Mouse (Mus musculus): ENCODE results near the gene Stard8. TPM values are rescaled to one million over a fixed set of nuclear protein-coding genes. Genes with fewer than 3 reads are reported as not detected.
"Not testable (repeated sequence)": the region's sequence is repeated elsewhere in the genome, so short reads cannot be mapped to it uniquely, and the experiment has no call there.

Stard8 gene
- polyA plus RNA-seq, 1 experiment from 2014 or later: 11.6 TPM

GRCm38 (mm10) chrX:99071188-99071587 is 68.1 kb downstream of the Stard8 start:
- H3K36me3 ChIP-seq (ENCODE audit: control insufficient read depth, insufficient read depth, low read length): no peaks in the 10 kb centered on the region
- no peaks in the 10 kb centered on the region for H3K4me1 ChIP-seq (ENCODE audit: control insufficient read depth, insufficient read depth, low read length)
- no peak overlapping the region for H3K4me2 ChIP-seq (ENCODE audit: low read depth)
- no peaks in the 10 kb centered on the region for H3K9me3 ChIP-seq (ENCODE audit: control insufficient read depth, low read length)
- H3K4me3 ChIP-seq (ENCODE audit: low read depth, low read length): no peak overlapping the region
- no peak overlapping the region for H3K9ac ChIP-seq (ENCODE audit: low read length)
- 94% methylated on average over 7 of the region's 7 CpGs for WGBS
- H3K27ac ChIP-seq (ENCODE audit: low read depth, low read length): no peak overlapping the region
- H3K27me3 ChIP-seq (ENCODE audit: control insufficient read depth, insufficient read depth, low read length): no peaks in the 10 kb centered on the region
- DNase-seq (ENCODE audit: low spot score): no peak
- ATAC-seq (ENCODE audit: insufficient read depth, low FRiP score, low TSS enrichment): no peak

- Histone ChIP-seq H3K27ac (ENCODE audit: low read depth, low read length) (no peak overlapping the region), H3K36me3 (ENCODE audit: control insufficient read depth, insufficient read depth, low read length) (no peaks in the 10 kb centered on the region), H3K4me3 (ENCODE audit: low read depth, low read length) (no peak overlapping the region), H3K27me3 (ENCODE audit: control insufficient read depth, insufficient read depth, low read length) (no peaks in the 10 kb centered on the region), H3K9ac (ENCODE audit: low read length) (no peak overlapping the region), H3K4me1 (ENCODE audit: control insufficient read depth, insufficient read depth, low read length) (no peaks in the 10 kb centered on the region), H3K4me2 (ENCODE audit: low read depth) (no peak overlapping the region), H3K9me3 (ENCODE audit: control insufficient read depth, low read length) (no peaks in the 10 kb centered on the region)
- 96% methylated on average over 13 of the region's 13 CpGs for WGBS
- DNase-seq (ENCODE audit: low spot score): no peak
- no peak for ATAC-seq (ENCODE audit: insufficient read depth, low FRiP score, low TSS enrichment)
Measured at GRCm38 (mm10) chrX:99072596-99072995, 69.5 kb downstream of the Stard8 start.

DNA sequence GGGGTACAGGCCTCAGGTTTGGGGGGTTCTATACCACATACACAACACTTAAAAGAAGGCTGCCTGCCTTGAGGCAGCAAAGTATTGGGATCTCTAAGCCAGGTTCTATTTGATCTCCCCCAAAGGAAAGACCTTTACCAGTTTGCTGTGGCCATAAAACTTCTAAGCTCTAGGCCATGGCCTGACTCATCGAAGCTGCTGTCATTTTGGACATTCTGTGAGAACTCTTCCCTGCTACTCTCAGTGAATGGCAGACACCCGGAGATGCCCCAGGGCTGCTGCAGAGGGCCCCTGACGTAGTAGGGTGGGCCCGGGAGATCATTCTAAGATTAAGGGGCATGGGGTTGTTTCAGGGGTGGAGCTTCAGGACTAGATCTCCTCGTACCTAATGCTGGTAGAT is 72.1 kb downstream of the Stard8 start:
- Histone ChIP-seq H3K4me2 (ENCODE audit: low read depth) (no peak overlapping the region), H3K27ac (ENCODE audit: low read depth, low read length) (no peak overlapping the region), H3K9me3 (ENCODE audit: control insufficient read depth, low read length) (no peaks in the 10 kb centered on the region), H3K36me3 (ENCODE audit: control insufficient read depth, insufficient read depth, low read length) (no peaks in the 10 kb centered on the region), H3K4me1 (ENCODE audit: control insufficient read depth, insufficient read depth, low read length) (no peaks in the 10 kb centered on the region), H3K27me3 (ENCODE audit: control insufficient read depth, insufficient read depth, low read length) (no peaks in the 10 kb centered on the region), H3K9ac (ENCODE audit: low read length) (no peak overlapping the region), H3K4me3 (ENCODE audit: low read depth, low read length) (no peak overlapping the region)
- no peak for DNase-seq (ENCODE audit: low spot score)
- WGBS: 84% methylated on average over 5 of the region's 5 CpGs
- ATAC-seq (ENCODE audit: insufficient read depth, low FRiP score, low TSS enrichment): no peak

DNA sequence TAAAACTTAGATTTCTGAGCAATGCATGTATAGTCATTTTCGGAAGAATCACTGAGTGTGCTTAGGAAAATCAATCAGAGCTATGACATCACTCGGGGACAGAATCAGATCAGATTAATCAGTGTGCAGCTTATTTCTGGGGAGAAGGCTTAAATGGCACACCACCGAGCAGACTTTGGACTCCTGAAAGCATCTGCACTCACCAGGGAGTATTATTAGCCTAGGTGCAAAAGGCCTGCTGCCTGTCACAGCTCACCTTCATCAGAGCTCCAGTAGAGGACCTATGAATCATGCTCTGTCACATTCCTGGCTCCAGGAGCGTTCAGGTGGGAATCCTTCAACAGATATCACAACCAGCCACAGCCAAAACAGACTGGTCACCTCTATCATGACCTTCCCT is 73.4 kb downstream of the Stard8 start:
- WGBS: 77% methylated on average over 4 of the region's 4 CpGs

DNA sequence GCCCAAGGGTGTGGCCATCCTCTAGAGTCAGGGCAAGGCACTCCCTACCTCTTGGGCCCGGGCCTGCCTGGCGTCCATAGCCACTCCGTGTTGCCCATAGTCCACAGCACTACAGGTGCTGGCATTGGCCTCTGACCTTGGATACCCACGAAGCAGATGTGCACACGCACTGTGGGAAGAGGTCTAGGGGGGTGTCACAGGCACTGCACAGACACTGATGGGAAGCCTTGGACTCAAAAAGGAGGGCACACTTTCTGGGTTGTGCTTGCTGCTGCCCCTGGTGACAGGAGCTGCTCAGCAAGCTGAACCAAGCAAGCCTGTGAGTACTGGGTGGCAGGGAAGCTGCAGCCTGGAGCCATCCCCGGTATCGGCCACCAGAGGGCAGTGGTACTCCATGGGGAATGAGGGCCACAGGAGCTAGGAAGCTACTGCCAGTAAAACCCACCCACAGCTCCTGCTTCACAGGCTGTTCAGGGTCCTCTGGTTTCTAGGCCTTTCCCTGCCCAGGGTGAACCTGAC is 75.4 kb downstream of the Stard8 start:
- not testable (repeated sequence) for H3K9ac ChIP-seq (ENCODE audit: low read length); H3K9me3 ChIP-seq (ENCODE audit: control insufficient read depth, low read length); DNase-seq (ENCODE audit: low spot score); H3K4me1 ChIP-seq (ENCODE audit: control insufficient read depth, insufficient read depth, low read length); H3K27ac ChIP-seq (ENCODE audit: low read depth, low read length); H3K36me3 ChIP-seq (ENCODE audit: control insufficient read depth, insufficient read depth, low read length); H3K4me2 ChIP-seq (ENCODE audit: low read depth); H3K4me3 ChIP-seq (ENCODE audit: low read depth, low read length); H3K27me3 ChIP-seq (ENCODE audit: control insufficient read depth, insufficient read depth, low read length)
- peak; percentile 53; the same call in 1 of the 2 replicates for ATAC-seq (ENCODE audit: insufficient read depth, low FRiP score, low TSS enrichment)
- WGBS: 74% methylated on average over 3 of the region's 7 CpGs

More for the DNA sequence above, 73.4 kb downstream of the Stard8 start:
- no peaks in the 10 kb centered on the region for H3K4me1 ChIP-seq (ENCODE audit: control insufficient read depth, insufficient read depth, low read length)
- no peak overlapping the region for H3K4me2 ChIP-seq (ENCODE audit: low read depth)
- no peak overlapping the region for H3K9ac ChIP-seq (ENCODE audit: low read length)
- no peaks in the 10 kb centered on the region for H3K36me3 ChIP-seq (ENCODE audit: control insufficient read depth, insufficient read depth, low read length)
- no peaks in the 10 kb centered on the region for H3K9me3 ChIP-seq (ENCODE audit: control insufficient read depth, low read length)
- DNase-seq (ENCODE audit: low spot score): no peak
- ATAC-seq (ENCODE audit: insufficient read depth, low FRiP score, low TSS enrichment): no peak
- no peak overlapping the region for H3K4me3 ChIP-seq (ENCODE audit: low read depth, low read length)
- H3K27ac ChIP-seq (ENCODE audit: low read depth, low read length): no peak overlapping the region
- H3K27me3 ChIP-seq (ENCODE audit: control insufficient read depth, insufficient read depth, low read length): no peaks in the 10 kb centered on the region

DNA sequence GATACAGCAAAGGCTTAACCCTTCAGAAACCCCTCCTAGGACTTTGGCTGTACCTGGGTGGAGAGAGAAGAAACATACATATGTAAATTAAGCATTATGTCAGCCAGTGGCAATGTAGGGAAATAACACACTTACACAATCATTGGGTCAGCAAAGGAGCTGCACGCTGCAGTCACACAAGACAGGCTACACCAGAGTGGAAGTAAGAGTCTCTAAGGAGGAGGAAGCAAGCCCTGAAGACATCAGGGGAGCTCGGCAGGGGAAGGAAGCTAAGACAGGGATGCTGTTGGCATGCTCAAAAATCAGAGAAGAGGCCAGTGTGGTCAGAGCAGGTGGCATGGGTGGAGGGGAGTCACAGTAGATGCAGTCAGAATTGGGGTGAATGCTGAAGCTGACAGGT is 89.7 kb downstream of the Stard8 start:
- no peak overlapping the region for H3K9ac ChIP-seq (ENCODE audit: low read length)
- WGBS: 85% methylated on average over 2 of the region's 2 CpGs
- DNase-seq (ENCODE audit: low spot score) (no peak), ATAC-seq (ENCODE audit: insufficient read depth, low FRiP score, low TSS enrichment) (no peak)
- no peaks in the 10 kb centered on the region for H3K9me3 ChIP-seq (ENCODE audit: control insufficient read depth, low read length)
- H3K27me3 ChIP-seq (ENCODE audit: control insufficient read depth, insufficient read depth, low read length): peaks cover 6% of the 10 kb centered on the region; the same call in 1 of the 2 replicates
- no peaks in the 10 kb centered on the region for H3K4me1 ChIP-seq (ENCODE audit: control insufficient read depth, insufficient read depth, low read length)
- H3K4me3 ChIP-seq (ENCODE audit: low read depth, low read length): no peak overlapping the region
- H3K36me3 ChIP-seq (ENCODE audit: control insufficient read depth, insufficient read depth, low read length): no peaks in the 10 kb centered on the region
- H3K4me2 ChIP-seq (ENCODE audit: low read depth): no peak overlapping the region
- H3K27ac ChIP-seq (ENCODE audit: low read depth, low read length): no peak overlapping the region

DNA sequence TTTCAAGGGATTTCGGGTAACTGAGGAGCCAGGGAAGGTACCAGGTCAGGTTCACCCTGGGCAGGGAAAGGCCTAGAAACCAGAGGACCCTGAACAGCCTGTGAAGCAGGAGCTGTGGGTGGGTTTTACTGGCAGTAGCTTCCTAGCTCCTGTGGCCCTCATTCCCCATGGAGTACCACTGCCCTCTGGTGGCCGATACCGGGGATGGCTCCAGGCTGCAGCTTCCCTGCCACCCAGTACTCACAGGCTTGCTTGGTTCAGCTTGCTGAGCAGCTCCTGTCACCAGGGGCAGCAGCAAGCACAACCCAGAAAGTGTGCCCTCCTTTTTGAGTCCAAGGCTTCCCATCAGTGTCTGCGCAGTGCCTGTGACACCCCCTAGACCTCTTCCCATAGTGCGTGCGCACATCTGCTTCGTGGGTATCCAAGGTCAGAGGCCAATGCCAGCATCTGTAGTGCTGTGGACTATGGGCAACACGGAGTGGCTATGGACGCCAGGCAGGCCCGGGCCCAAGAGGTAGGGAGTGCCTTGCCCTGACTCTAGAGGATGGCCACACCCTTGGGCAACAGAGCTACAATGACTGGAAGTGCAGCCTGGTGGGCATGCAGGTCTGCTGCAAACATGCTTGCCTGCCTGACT is 108.2 kb downstream of the Stard8 start:
- not testable (repeated sequence) for H3K27me3 ChIP-seq (ENCODE audit: control insufficient read depth, insufficient read depth, low read length); H3K27ac ChIP-seq (ENCODE audit: low read depth, low read length); H3K36me3 ChIP-seq (ENCODE audit: control insufficient read depth, insufficient read depth, low read length); H3K4me1 ChIP-seq (ENCODE audit: control insufficient read depth, insufficient read depth, low read length); H3K9me3 ChIP-seq (ENCODE audit: control insufficient read depth, low read length); H3K9ac ChIP-seq (ENCODE audit: low read length); DNase-seq (ENCODE audit: low spot score); H3K4me2 ChIP-seq (ENCODE audit: low read depth); H3K4me3 ChIP-seq (ENCODE audit: low read depth, low read length)
- WGBS: 80% methylated on average over 7 of the region's 10 CpGs
- peak; percentile 60; the same call in 1 of the 2 replicates for ATAC-seq (ENCODE audit: insufficient read depth, low FRiP score, low TSS enrichment)

- H3K9me3 ChIP-seq (ENCODE audit: control insufficient read depth, low read length): no peaks in the 10 kb centered on the region
- ATAC-seq (ENCODE audit: insufficient read depth, low FRiP score, low TSS enrichment) (no peak), DNase-seq (ENCODE audit: low spot score) (no peak)
- no peaks in the 10 kb centered on the region for H3K27me3 ChIP-seq (ENCODE audit: control insufficient read depth, insufficient read depth, low read length)
- H3K36me3 ChIP-seq (ENCODE audit: control insufficient read depth, insufficient read depth, low read length): no peaks in the 10 kb centered on the region
- H3K4me2 ChIP-seq (ENCODE audit: low read depth): no peak overlapping the region
- H3K9ac ChIP-seq (ENCODE audit: low read length): no peak overlapping the region
- 88% methylated on average over 5 of the region's 5 CpGs for WGBS
- no peak overlapping the region for H3K4me3 ChIP-seq (ENCODE audit: low read depth, low read length)
- H3K27ac ChIP-seq (ENCODE audit: low read depth, low read length): no peak overlapping the region
- H3K4me1 ChIP-seq (ENCODE audit: control insufficient read depth, insufficient read depth, low read length): no peaks in the 10 kb centered on the region
Measured at GRCm38 (mm10) chrX:99119510-99119909, 116.5 kb downstream of the Stard8 start.

Measured in neural tube, embryonic 11.5 days (tissue).